Mouse (Mus musculus) ES-E14 (cell line): ENCODE measurements around the gene Col28a1.

Source experiments
- MAFK ChIP-seq: IDR thresholded peaks from 2 replicates; pipeline ENCODE4 v1.6.1; 2014; ENCODE audit warnings: mild to moderate bottlenecking, low read depth, low read length, inconsistent platforms; ENCODE audit not compliant: insufficient read depth
- ZC3H11A ChIP-seq: IDR thresholded peaks from 2 replicates; pipeline ENCODE4 v1.6.1; 2012; ENCODE audit warnings: low read depth, mild to moderate bottlenecking, inconsistent platforms, low read length, borderline replicate concordance
- ZNF384 ChIP-seq: IDR thresholded peaks from 2 replicates; pipeline ENCODE4 v1.6.1; 2012; ENCODE audit warnings: low read depth, low read length, inconsistent platforms

DNA sequence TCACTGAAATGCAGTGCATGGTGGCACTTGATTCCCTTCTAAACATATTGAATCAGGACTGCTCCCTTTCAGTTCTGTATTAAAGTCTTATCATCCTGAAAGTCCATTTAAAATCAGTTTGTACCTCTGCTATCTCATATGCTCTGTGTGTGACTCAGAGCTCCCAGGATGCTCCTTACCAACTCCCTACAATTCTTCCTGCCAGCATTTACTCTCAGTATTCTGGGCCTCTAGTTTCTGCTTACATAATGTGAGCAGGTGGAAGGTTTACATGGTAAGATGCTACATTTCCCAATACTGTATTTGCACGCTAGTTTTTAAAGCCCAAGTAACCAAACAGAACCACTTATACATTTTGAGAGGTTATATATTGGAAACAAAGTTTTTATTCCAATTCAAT, 64.3 kb downstream of the Col28a1 start:
- TF ChIP-seq ZC3H11A (no peak), MAFK (no peak), ZNF384 (no peak)
